Mouse (Mus musculus): ENCODE data around the gene Spg20.

DNA sequence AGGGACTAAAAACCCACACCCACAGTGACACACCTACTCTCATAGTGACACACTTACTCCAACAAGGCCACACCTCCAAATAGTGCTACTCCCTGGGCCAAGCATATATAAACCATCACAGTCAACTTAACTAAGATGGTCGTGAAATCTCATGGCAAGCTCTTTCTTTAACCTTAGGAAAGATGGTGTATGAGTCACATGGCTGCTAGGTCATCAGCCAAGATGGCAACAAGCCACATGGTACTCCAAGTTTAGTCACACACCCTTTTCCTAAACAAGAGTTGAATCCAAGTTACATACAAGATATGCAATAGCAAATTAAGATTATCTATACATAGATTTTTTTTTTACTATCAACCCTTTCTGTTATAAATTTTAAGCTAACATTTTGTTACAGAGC, 18.7 kb upstream of the Spg20 start:
- TF ChIP-seq CTCF (IDR thresholded peaks at IDR 0.05; ENCODE audit: low read depth, low read length): no peak
- no peak for TF ChIP-seq POLR2A (IDR thresholded peaks at IDR 0.05; ENCODE audit: extremely low read depth, insufficient read depth, low read length)
